Mouse (Mus musculus) CD4-positive, CD25-positive, alpha-beta regulatory T cell (primary cell): ENCODE data around the gene Kdelr1. TPM values are rescaled to one million over a fixed set of nuclear protein-coding genes. Genes with fewer than 3 reads are reported as not detected.

Experiments
- polyA plus RNA-seq: library from polyadenylated mRNA; unstranded; fragments of 100-300 nt; shearing (Covaris generic); gene quantifications from one replicate; pipeline ENCODE4 v1.2.1, GENCODE M21; 2017

The Kdelr1 gene
- 90.8 TPM for polyA plus RNA-seq

GRCm38 (mm10) chr7:45872624-45873023 is at the start of gene Kdelr1:
Kdelr1 (plus strand) TSS chr7:45872772.

GRCm38 (mm10) chr7:45824598-45824997 is 48.0 kb upstream of the Kdelr1 start, which contains the start of gene Kcnj14:
Kcnj14 (minus strand) TSS chr7:45824782.

GRCm38 (mm10) chr7:45830427-45831127 is 42.0 kb upstream of the Kdelr1 start, which contains the start of gene Grwd1:
Grwd1 (minus strand) TSS chr7:45830944.

GRCm38 (mm10) chr7:45878278-45878677 is 5.7 kb downstream of the Kdelr1 start, which contains the start of gene Grin2d:
Grin2d (minus strand) TSS chr7:45878378.

GRCm38 (mm10) chr7:45896517-45897257 is 24.1 kb downstream of the Kdelr1 start, which contains the start of the genes Syngr4 and Tmem143:
Syngr4 (minus strand) TSS chr7:45896714.
Tmem143 (plus strand) TSS chr7:45896941.

GRCm38 (mm10) chr7:45921242-45921621 is 48.7 kb downstream of the Kdelr1 start, which contains the start of gene Emp3:
Emp3 (minus strand) TSS chr7:45921404.

GRCm38 (mm10) chr7:45923762-45924428 is 51.3 kb downstream of the Kdelr1 start, which contains the start of gene Ccdc114:
Ccdc114 (plus strand) TSS chr7:45924072.

Other genes starting within 250 kb of the Kdelr1 start
- 6.5 TPM for gene Rasip1, start 245.3 kb upstream of the Kdelr1 start, polyA plus RNA-seq
- 1.7 TPM for gene Mamstr, start 232.8 kb upstream of the Kdelr1 start, polyA plus RNA-seq
- gene Fut2, start 206.4 kb upstream of the Kdelr1 start, polyA plus RNA-seq: 0.12 TPM
- 0.32 TPM for gene Ntn5, start 188.8 kb upstream of the Kdelr1 start, polyA plus RNA-seq
- gene Sec1, start 178.4 kb upstream of the Kdelr1 start, polyA plus RNA-seq: 0.35 TPM
- 8.4 TPM for gene Car11, start 172.9 kb upstream of the Kdelr1 start, polyA plus RNA-seq
- 53.0 TPM for gene Dbp, start 167.7 kb upstream of the Kdelr1 start, polyA plus RNA-seq
- 1,454 TPM for gene Rpl18, start 157.3 kb upstream of the Kdelr1 start, polyA plus RNA-seq
- 36.3 TPM for gene Sphk2, start 154.8 kb upstream of the Kdelr1 start, polyA plus RNA-seq
- gene Fam83e, start 151.6 kb upstream of the Kdelr1 start, polyA plus RNA-seq: 0.43 TPM
- gene Spaca4, start 147.0 kb upstream of the Kdelr1 start, polyA plus RNA-seq: not detected
- 0.04 TPM for gene Lmtk3, start 89.0 kb upstream of the Kdelr1 start, polyA plus RNA-seq
- gene Sult2b1, start 88.1 kb upstream of the Kdelr1 start, polyA plus RNA-seq: 3.0 TPM
- 87.9 TPM for gene Cyth2, start 58.2 kb upstream of the Kdelr1 start, polyA plus RNA-seq
- not detected for gene Kcnj14, start 48.0 kb upstream of the Kdelr1 start, polyA plus RNA-seq
- 37.3 TPM for gene Grwd1, start 41.8 kb upstream of the Kdelr1 start, polyA plus RNA-seq
- gene Grin2d, start 5.6 kb downstream of the Kdelr1 start, polyA plus RNA-seq: 1.2 TPM
- gene Syngr4, start 23.9 kb downstream of the Kdelr1 start, polyA plus RNA-seq: not detected
- gene Tmem143, start 24.2 kb downstream of the Kdelr1 start, polyA plus RNA-seq: 9.6 TPM
- 699 TPM for gene Emp3, start 48.6 kb downstream of the Kdelr1 start, polyA plus RNA-seq
- 2.2 TPM for gene Ccdc114, start 51.3 kb downstream of the Kdelr1 start, polyA plus RNA-seq
- gene Abcc6, start 157.5 kb downstream of the Kdelr1 start, polyA plus RNA-seq: not detected
- gene Nomo1, start 160.9 kb downstream of the Kdelr1 start, polyA plus RNA-seq: 40.4 TPM
- gene Kcnj11, start 228.0 kb downstream of the Kdelr1 start, polyA plus RNA-seq: not detected